Mouse (Mus musculus) thymus, adult 18-20 months (tissue): ENCODE measurements at regions not wholly inside any gene's neighbourhood (a gene's known extent, or its start where the extent isn't known, plus 50 kb on each side); places are given as distances from the start of the nearest gene placed in this dataset.

ENCODE experiments used
- DNase-seq, 2 experiments: peaks; one replicate each; pipeline ENCODE4 v3.0.0; 2022; ENCODE audit warnings: mixed read lengths in 2 of 2

DNA sequence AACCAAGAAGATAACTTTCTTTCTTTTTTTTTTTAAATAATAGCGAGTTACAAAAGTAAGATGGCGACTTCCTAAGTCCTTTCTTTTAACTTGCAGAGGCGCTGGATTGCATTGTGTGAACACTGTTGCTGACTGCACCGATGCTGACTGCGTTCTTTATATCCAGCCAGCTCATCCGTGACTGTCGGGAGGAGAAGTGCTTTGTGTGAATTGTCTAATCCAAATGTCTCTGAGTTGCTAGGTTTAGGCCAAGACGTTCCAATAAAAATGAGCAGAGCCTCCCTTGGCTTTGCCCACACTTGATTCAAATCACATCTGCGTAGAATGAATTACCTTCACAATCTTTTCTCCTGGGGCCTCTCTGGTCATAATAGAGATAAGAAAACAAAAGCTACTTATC lies 156.0 kb upstream of the Slc24a2 start:
- no peak for DNase-seq

DNA sequence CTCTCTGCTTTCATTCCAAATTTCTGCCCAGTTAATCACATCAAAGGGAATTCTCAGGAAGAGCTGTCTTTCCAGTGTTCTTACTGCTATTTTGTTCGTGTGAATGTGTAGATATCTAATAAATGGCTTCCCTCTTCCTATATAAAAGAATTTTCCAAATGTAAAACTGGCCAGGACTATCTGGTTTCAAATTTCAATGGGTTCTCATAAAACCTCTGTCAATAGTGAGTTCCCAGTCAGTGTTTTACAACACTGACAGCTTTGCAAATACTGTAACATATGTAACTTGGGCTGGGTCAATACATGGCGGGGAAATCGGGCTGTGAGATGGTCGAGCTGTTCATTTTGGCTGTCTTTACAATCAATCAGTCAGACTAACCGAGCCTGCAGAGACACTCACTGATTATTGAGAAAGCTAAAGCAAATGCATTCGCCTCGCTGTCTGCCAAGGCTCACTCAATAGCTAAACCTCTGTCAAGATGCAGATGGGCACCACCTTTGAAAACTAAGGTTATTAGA lies 155.0 kb upstream of the Slc24a2 start:
- DNase-seq: no peak

DNA sequence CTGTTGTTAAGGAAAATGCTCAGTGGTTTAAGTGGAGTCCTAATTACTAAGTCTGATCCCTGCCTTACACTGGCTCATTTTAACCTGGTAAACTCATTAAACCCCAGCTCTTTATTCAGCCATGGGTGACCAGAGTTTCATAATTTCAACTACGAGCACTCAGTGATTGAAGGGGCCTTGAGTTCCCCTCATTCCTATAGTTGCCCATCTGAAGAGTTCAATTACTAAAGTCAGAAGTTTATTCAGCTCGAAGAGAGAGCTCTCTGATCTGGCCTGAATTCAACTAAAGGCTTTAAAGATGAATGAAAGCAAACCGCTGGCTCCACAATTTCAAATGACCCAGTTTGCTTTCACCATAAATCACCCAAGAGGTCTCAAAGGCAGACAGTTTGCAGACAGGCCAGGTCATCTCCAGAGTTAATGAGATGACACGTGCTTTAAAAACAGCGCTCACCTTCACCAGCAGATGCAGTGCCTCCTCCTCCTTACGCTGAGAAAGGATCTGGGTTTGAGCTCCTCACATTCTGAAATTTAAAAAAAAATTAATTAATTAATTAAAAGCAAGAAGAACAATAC lies 154.3 kb upstream of the Slc24a2 start:
- no peak for DNase-seq

DNA sequence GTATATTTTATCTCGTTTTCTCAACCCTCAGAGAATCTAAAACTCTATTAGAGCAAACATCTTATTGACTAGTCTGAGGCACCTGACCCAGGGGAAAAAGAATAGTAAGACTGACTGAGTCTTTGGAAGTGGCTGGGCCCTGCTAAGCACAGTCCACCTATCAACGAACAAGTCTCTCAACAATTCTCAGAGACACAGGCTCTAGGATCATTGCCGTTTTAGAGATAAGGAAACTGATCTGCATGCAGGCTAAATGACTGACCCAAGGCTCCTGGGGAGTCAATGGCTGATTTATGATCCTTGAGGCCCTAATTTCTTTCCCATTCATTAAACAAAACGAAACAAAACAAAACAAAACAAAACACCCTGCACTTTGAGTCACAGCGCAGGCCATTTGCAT lies 150.4 kb upstream of the Slc24a2 start:
- DNase-seq: no peak

DNA sequence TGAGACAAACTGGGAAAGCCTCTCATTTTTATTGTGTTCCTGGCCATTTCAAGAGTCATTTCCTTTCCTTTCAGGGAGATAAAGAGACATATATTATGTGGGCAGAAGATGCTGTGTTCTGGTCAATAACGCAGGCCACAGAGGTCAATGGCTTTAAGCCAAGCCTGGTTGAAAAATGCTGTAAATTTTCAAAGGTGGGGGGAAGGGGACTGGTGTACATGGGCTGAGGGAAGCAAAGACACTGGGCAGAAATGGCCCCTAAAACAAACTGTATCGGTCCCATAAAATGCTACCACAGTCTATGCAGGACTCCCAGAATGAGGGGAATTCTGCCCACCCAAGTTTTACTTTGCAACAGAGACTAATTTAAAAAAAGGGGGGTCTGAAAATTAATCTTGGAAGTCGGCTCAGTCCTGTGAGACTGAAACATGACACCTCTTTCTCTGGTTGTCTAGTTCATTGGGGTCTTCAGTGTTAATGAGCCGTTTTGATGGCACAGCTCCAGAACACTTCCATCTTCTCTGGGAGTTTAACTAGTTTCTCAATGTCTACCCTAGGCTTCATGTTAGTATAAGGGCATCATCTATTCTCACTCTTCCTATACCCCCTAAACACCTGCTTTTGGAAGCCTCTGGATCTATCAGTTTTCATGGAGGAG lies 149.4 kb upstream of the Slc24a2 start:
- no peak for DNase-seq

DNA sequence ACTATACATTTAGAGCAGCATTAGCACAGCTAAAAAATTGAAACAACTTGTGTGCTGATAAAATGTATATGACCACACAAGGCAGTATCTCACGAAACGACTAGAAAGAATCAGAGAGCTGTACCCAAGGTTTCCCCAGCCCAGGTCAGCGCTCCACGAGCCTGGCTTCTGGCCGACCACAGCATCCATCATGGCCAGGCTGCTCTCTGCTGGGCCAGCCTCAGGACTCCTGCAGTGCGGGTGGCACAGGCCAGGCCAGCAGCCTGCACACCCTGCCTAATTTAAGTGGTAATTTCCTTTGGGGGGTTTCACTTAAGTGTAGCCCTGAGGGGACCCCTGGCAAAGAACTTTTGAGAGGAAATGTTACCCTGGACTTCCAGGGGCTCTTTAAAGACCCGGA lies 141.7 kb upstream of the Slc24a2 start:
- DNase-seq: no peak

DNA sequence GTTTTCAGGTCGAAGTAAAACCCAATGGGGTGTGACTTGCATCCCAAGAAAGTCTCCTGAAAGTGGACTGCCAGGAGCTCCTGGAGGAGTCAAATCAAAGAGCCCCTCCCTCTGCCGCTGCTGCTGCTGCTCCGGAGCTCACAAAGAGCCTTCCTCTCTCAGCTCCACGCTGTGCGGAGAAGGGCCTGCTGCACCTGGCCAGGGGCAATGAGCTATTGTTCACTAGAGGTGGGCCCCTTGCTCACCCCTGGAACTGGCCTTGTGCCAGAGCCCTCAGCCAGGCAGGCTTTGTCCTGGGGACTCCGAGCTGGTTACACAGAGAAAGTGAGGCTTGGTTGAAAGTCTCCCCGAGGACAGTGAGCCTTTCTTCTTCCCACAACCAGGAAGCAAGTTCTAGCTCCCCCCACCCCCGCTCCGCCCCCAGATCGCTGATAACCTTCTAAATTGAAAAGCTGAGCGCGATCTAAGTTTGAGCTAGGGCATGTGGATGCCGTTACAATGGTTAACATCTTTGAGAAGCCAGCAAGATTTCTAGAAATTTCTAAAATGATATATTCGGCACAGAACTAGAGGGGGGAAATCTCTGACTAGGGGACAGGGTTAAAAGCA lies 139.5 kb upstream of the Slc24a2 start:
- DNase-seq: peak in 1 of 2 experiments; percentile 7

DNA sequence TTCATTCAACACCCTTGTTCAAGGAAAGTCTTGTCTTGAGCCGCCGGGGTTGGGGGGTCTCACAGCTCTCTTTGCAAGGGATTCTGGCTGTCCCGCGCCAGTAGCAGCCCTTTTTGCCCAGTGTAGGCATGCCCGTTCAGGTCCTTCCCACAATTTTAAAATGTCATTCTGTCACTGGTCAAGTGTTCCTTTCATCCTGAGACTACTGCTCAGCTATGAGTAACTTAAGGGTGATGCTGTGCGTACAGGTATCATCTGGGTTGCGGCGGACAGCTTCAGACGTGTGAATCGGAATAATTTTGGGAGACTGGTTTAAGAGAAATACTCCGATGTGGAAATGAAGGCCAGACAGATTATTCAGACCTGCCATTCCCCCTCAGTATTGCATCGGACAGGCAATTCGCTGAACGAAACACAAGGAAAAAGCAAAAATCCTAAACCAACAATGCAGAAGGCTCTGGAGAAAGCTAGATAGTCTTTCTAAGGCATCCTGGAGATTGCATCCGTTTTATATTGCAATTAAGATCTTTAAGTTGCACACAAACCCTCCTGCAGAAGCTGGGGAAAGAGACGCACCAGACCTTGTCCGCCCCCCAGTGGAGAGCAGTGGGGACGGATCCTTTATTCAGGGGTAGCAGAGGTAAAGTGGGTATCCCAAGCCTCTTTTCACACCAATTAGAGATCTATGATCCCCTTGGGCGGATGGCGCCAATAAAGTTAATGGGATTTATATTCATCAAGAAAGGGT lies 138.3 kb upstream of the Slc24a2 start:
- DNase-seq: peak; percentile 37 to 50

DNA sequence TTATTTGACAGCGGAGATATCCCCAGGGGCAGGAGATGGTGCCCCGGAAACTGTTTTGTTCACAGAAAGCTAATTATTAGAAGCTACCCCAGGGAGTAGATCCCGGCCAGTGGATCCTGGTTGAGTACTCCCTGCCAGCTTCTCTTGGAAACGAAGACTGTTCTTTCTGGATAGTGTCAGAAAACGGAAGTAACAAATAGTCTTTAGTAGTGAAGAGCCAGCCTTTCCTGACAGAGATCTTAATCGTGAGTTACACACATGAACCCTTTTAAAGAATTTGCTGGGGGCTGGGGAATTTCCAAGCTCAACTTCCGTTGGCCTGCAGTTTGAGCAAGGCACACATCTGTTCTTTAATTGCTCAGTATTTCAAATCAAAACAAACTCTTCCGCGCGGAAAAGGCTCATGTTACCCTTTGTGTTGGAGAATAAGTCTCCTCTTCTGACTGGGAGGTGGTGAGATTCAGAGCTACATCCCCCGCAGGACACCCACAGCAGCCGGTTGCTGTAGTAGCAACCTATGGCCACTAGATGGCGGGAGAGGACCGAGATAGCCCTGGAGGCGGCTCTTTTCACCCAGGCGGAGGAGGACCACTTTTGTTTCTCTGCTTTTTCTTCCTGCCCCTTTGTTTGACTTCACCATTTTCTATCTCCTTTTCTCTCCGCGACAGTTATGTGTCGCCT lies 137.6 kb upstream of the Slc24a2 start:
- DNase-seq: peak; percentile 53 to 60

DNA sequence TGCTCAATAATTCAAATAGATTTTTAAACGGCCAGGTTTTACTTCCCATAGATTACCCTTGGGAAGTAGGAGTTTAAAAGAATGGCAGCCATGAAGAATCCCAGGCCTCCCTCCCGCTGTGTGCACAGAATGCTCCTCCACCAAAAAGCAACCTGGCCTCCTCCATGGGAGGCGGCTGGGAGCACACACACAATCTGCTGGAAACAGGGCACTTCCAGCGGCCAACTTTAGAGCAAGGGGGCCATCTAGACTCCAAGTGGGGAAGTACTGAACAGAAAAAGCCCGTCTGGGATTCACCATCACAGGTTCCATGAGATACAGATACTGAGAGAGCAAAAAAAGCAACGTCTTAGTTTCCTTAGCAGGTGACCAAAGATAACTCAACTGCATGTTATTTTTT lies 131.9 kb upstream of the Slc24a2 start:
- no peak for DNase-seq

DNA sequence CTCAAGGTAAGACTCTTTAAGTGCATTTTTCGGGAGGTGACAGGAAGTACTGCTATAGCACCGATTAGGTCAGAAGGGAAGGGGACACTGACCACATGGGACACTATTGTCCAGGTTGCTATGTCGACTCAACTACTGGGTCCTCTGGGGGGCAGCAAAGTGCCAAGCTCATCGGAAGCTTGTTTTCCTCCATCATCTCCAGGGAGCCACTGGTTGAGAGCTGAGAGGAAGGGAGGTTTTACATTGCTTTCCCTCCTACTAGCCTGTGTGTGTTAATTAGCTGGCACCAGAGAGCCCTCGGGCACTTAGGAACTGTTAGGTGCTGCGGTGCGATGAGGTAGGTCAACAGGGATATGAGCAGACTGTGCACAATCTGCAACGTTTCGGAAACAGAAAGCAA lies 129.2 kb upstream of the Slc24a2 start:
- DNase-seq: peak in 1 of 2 experiments; percentile 4

DNA sequence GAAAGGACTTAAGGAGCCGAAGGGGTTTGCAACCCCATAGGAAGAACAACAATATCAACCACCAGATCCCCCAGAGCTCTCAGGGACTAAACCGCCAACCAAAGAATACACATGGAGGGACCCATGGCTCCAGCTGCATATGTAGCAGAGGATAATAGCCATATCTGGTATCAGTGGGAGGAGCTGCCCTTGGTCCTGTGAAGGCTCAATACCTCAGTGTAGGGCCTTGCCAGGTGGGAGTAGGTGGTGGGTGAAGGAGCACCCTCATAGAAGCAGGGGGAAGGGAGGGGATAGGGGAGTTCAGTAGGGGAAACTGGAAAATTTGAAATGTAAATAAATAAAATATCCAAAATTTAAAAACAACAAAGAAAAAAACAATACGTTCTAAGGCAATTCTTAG lies 128.7 kb upstream of the Slc24a2 start:
- DNase-seq: no peak

DNA sequence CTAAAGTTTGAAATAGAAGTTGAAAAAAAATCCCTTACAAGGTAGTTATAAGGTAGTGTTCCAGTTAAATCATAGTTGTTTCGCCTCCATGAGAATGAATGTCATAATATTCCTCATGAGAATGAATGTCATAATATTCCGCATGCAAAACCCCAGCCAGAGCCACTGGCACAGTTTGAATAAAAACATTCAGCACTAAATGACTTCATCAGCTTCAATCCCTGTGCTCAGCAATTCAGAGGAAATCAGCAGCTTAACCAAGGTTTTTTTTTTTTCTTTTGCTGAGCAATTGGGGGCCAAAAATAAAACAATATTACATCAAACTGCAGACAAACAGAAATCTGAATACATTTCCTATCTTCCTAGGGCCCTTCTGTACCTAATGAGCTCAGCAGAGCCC lies 102.7 kb upstream of the Slc24a2 start:
- no peak for DNase-seq

DNA sequence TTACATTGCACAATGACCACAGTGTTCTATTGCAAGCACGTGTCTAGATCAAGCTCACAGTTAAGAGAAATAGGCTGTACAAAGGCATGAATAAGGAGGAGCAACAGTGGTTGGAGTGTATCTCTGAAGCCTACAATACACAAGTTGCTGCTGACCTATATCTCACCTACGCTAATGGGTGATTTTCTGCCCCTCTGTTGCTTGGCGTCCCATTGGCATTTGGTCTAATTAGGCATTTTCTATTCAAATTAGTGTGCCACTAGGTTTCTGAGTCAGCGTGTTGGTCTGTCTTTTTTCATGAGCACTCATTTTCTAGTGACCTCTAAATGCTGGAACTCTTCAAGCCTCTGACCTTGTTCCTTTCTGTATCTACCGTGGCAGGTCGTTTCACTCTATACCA lies 98.9 kb upstream of the Slc24a2 start:
- no peak for DNase-seq

DNA sequence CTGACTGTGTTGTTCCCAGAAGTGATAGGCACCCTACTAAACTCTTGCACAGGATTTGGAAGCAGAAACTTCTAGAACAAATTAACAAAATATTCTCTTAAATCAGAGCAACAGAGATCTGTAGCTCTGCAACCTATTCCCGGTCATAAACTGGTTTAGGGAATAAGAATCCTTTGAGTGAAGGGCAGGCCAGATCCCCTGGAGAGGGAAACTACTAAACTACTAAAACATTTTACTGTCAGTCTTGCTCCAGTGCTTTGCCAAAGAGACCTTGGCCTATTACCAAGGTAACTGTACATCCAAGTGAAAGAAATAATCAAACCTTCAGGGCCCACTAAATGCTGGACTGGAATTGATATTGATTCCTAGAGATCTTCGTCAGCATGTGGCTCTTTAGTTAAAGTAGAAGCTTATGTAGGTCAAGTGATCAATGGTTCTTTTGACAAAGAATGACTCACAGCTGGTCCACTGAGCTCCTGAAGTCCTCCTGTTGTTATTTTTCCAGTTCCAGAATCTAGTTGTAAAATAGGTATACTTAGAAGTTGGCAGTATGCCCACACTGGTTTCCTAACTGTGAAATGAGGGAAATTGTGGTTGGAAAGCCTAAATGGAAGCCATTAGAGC lies 91.6 kb upstream of the Slc24a2 start:
- no peak for DNase-seq

DNA sequence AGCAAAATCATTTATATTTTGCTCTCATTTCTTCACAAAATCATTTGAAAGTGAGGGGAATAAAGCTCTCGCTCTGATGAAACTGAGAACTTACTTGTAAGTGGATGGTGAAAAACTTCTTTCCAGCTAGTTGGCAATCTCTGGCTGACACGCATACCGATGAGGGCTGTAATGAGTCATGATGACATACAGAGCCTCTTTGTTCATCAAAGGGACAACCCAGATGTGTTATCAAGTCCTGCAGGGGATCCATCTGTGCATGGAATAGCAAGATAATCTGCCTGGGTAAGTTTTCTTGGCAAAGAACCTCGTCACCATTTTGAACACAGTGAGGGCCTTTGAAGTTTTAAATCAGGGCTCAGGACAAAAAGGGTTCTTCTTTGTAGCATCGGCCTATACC lies 67.9 kb upstream of the Slc24a2 start:
- DNase-seq: no peak

DNA sequence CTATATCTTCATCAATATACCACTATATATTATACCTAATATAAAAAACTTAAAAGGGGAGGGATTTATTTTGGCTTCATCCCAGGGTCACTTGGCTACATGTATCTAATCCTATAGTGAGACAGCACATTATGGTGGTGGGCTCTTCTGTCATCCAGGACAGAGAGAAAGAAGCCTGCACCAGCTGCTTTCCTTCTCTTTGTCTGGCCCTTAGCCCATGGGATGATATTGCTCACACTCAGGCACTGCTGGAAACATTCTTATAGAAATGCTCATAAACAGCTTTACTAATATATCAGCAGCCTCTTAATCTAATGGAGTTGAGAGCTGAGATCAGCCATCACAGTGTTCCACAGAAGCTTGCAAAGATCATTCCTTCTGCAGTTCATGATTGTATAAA lies 64.3 kb upstream of the Slc24a2 start:
- DNase-seq: no peak
